Mouse (Mus musculus): ENCODE measurements at regions not wholly inside any gene's neighbourhood (a gene's known extent, or its start where the extent isn't known, plus 50 kb on each side); places are given as distances from the start of the nearest gene placed in this dataset.

GRCm38 (mm10) chr1:186013413-186013812 lies 103.7 kb downstream of the Lyplal1 start:
- TF ChIP-seq CTCF (IDR thresholded peaks at IDR 0.05; ENCODE audit: low read depth, low read length), result no peak
- no peak for TF ChIP-seq POLR2A (IDR thresholded peaks at IDR 0.05; ENCODE audit: extremely low read depth, insufficient read depth, low read length)

Data from liver, adult 2 months (tissue).